In genomic region chr9:36961874-36962273, GRCm38 (mm10) we compare ENCODE assay signal across 22 mouse cellular contexts.
A peak's percentile ranks its signal among the peaks of the same experiment; 100 is the strongest.
DNase-seq lines count a peak whose midpoint lies in the region; ATAC-seq and TF ChIP-seq lines count a peak whose summit lies in the region.
"Had no signal": no experiment of that assay in that cellular context is flagged by ENCODE, and none has a peak within 500 bp of the region (broad histone marks: within the 10 kb centered on the region; RNA-seq: fewer than 3 reads in every experiment).

No protein-coding gene starts in this region.

- H3K4me3 ChIP-seq in heart, adult 2 months: no peak overlapping the region
- H3K4me3 ChIP-seq in heart, embryonic 10.5 days: no peak overlapping the region
- H3K4me3 ChIP-seq in layer of hippocampus, adult 2 months: no peak overlapping the region
- H3K4me3 ChIP-seq in midbrain, embryonic 16.5 days (ENCODE audit: low read depth, low read length): no peak overlapping the region
- no peak overlapping the region for H3K4me3 ChIP-seq in midbrain, embryonic 14.5 days (replicated peaks; ENCODE audit: low read depth, low read length)
- no peak overlapping the region for H3K4me3 ChIP-seq in stomach, postnatal 0 days (ENCODE audit: low read depth, low read length)
- H3K4me3 ChIP-seq: embryonic facial prominence, embryonic 15.5 days; hindbrain, embryonic 15.5 days; liver, embryonic 15.5 days; megakaryocyte, embryonic 14.5 days; neural tube, embryonic 13.5 days had no signal

- TF ChIP-seq EP300 in heart, adult 2 months (IDR thresholded peaks at IDR 0.05; ENCODE audit: insufficient read depth, low read depth, low read length): no peak
- TF ChIP-seq EP300 in stomach, postnatal 0 days (optimal IDR thresholded peaks at IDR 0.05): no peak

- peak; percentile 41 for TF ChIP-seq CTCF in heart, adult 2 months (IDR thresholded peaks at IDR 0.05)
- peak; percentile 53 for TF ChIP-seq CTCF in layer of hippocampus, adult 2 months (conservative IDR thresholded peaks at IDR 0.05)
- peak; percentile 42 for TF ChIP-seq CTCF in stomach, postnatal 0 days (IDR thresholded peaks at IDR 0.05; ENCODE audit: low read depth)

- H3K9me3 ChIP-seq in heart, embryonic 10.5 days: no peaks in the 10 kb centered on the region
- H3K9me3 ChIP-seq in midbrain, embryonic 16.5 days (replicated peaks; ENCODE audit: control insufficient read depth, low read length, poor library complexity, severe bottlenecking): no peaks in the 10 kb centered on the region
- no peaks in the 10 kb centered on the region for H3K9me3 ChIP-seq in midbrain, embryonic 14.5 days (ENCODE audit: control insufficient read depth, low read length)
- H3K9me3 ChIP-seq in stomach, postnatal 0 days (ENCODE audit: control insufficient read depth, low read length): no peaks in the 10 kb centered on the region
- H3K9me3 ChIP-seq: embryonic facial prominence, embryonic 15.5 days; hindbrain, embryonic 15.5 days; liver, embryonic 15.5 days; megakaryocyte, embryonic 14.5 days; neural tube, embryonic 13.5 days had no signal

- no peak overlapping the region for H3K4me2 ChIP-seq in midbrain, embryonic 16.5 days (ENCODE audit: low read length)
- H3K4me2 ChIP-seq in midbrain, embryonic 14.5 days (ENCODE audit: low read length): no peak overlapping the region
- H3K4me2 ChIP-seq in stomach, postnatal 0 days (replicated peaks; ENCODE audit: low read depth): no peak overlapping the region
- H3K4me2 ChIP-seq: embryonic facial prominence, embryonic 15.5 days; hindbrain, embryonic 15.5 days; liver, embryonic 15.5 days; neural tube, embryonic 13.5 days had no signal

- H3K79me2 ChIP-seq in heart, adult 2 months (replicated peaks; ENCODE audit: control insufficient read depth, insufficient read depth, low read length): no peaks in the 10 kb centered on the region

- intact Hi-C loops in heart, adult 2 months (cut with DNase I): loop anchor here (10.0 kb wide), 1 partner anchor 363 kb away; no protein-coding TSS in a partner anchor

- H3K4me1 ChIP-seq in heart, adult 2 months (ENCODE audit: control insufficient read depth, insufficient read depth, low read length): no peaks in the 10 kb centered on the region; the same call in 1 of the 2 replicates
- peaks cover 40% of the 10 kb centered on the region for H3K4me1 ChIP-seq in heart, embryonic 10.5 days
- peaks cover 4% of the 10 kb centered on the region; the same call in 1 of the 2 replicates for H3K4me1 ChIP-seq in midbrain, embryonic 16.5 days (ENCODE audit: control insufficient read depth, insufficient read depth, low read length)
- peaks cover 25% of the 10 kb centered on the region for H3K4me1 ChIP-seq in midbrain, embryonic 14.5 days (ENCODE audit: control insufficient read depth, insufficient read depth, low read length)
- H3K4me1 ChIP-seq in stomach, postnatal 0 days (replicated peaks; ENCODE audit: control insufficient read depth, insufficient read depth): no peaks in the 10 kb centered on the region
- H3K4me1 ChIP-seq: liver, embryonic 15.5 days; megakaryocyte, embryonic 14.5 days had no signal

- ATAC-seq in midbrain, embryonic 16.5 days: 0 out of 2 replicates have a peak, but pooled peaks have one; percentile 9
- ATAC-seq in midbrain, embryonic 14.5 days (ENCODE audit: low FRiP score, low TSS enrichment): no peak
- no peak for ATAC-seq in stomach, postnatal 0 days (ENCODE audit: low FRiP score, low TSS enrichment)

- H3K36me3 ChIP-seq in heart, adult 2 months (ENCODE audit: control insufficient read depth, insufficient read depth, low read length): no peaks in the 10 kb centered on the region; the same call in 1 of the 2 replicates
- H3K36me3 ChIP-seq in heart, embryonic 10.5 days: no peaks in the 10 kb centered on the region
- no peaks in the 10 kb centered on the region for H3K36me3 ChIP-seq in midbrain, embryonic 16.5 days (ENCODE audit: control insufficient read depth, insufficient read depth, low read length)
- no peaks in the 10 kb centered on the region for H3K36me3 ChIP-seq in midbrain, embryonic 14.5 days (ENCODE audit: control insufficient read depth, insufficient read depth, low read length)
- no peaks in the 10 kb centered on the region for H3K36me3 ChIP-seq in stomach, postnatal 0 days (ENCODE audit: control insufficient read depth, insufficient read depth, low read length)
- H3K36me3 ChIP-seq: embryonic facial prominence, embryonic 15.5 days; hindbrain, embryonic 15.5 days; liver, embryonic 15.5 days; neural tube, embryonic 13.5 days had no signal

- WGBS in heart, adult 2 months: 82% methylated on average over 1 of the region's 1 CpGs
- WGBS in heart, embryonic 10.5 days: 24% methylated on average over 1 of the region's 1 CpGs
- 36% methylated on average over 1 of the region's 1 CpGs for whole genome bisulfite sequencing in midbrain, embryonic 16.5 days
- WGBS in midbrain, embryonic 14.5 days: 44% methylated on average over 1 of the region's 1 CpGs
- 50% methylated on average over 1 of the region's 1 CpGs for WGBS in stomach, postnatal 0 days

- DNase-seq in heart, adult 2 months: no peak
- no peak for DNase-seq in heart, embryonic 10.5 days (ENCODE audit: low spot score)
- no peak for DNase-seq in layer of hippocampus, adult 2 months (ENCODE audit: low spot score in 2 of 2)
- DNase-seq in layer of hippocampus, postnatal 36 days: no peak
- no peak for DNase-seq in midbrain, embryonic 14.5 days
- no peak for DNase-seq in stomach, postnatal 0 days (ENCODE audit: low spot score)
- no peak for DNase-seq in adrenal gland, postnatal 14 days
- DNase-seq: adrenal gland, adult 2 months; cerebellum, postnatal 10 days; gastrocnemius, postnatal 10 days; heart, adult 18-20 months; kidney, adult 2 months; kidney, postnatal 14 days; lung, postnatal 14 days; spleen, adult 18-20 months; thymus, postnatal 36 days had no signal

- no peak for TF ChIP-seq POLR2A in heart, adult 2 months (IDR thresholded peaks at IDR 0.05; ENCODE audit: insufficient read depth, low read depth, low read length)

- H3K27ac ChIP-seq in heart, adult 2 months: peak overlapping the region; percentile 9; the same call in 1 of the 2 replicates
- H3K27ac ChIP-seq in heart, embryonic 10.5 days: no peak overlapping the region
- H3K27ac ChIP-seq in layer of hippocampus, adult 2 months: no peak overlapping the region
- no peak overlapping the region for H3K27ac ChIP-seq in midbrain, embryonic 16.5 days (ENCODE audit: low read length)
- H3K27ac ChIP-seq in midbrain, embryonic 14.5 days (replicated peaks; ENCODE audit: low read depth, low read length): no peak overlapping the region
- no peak overlapping the region for H3K27ac ChIP-seq in stomach, postnatal 0 days (replicated peaks)
- H3K27ac ChIP-seq: embryonic facial prominence, embryonic 15.5 days; hindbrain, embryonic 15.5 days; liver, embryonic 15.5 days had no signal

- H3K27me3 ChIP-seq in heart, adult 2 months (ENCODE audit: control insufficient read depth, insufficient read depth, low read length): no peaks in the 10 kb centered on the region
- 0 out of 2 replicates have a peak, but pooled peaks cover under 1% of the 10 kb centered on the region for H3K27me3 ChIP-seq in heart, embryonic 10.5 days (ENCODE audit: insufficient read depth, poor library complexity, severe bottlenecking)
- H3K27me3 ChIP-seq in midbrain, embryonic 16.5 days (ENCODE audit: control insufficient read depth, insufficient read depth, low read depth, low read length): no peaks in the 10 kb centered on the region
- no peaks in the 10 kb centered on the region for H3K27me3 ChIP-seq in midbrain, embryonic 14.5 days (ENCODE audit: control insufficient read depth, insufficient read depth, low read length)
- H3K27me3 ChIP-seq in stomach, postnatal 0 days (ENCODE audit: control insufficient read depth, insufficient read depth, low read length): no peaks in the 10 kb centered on the region
- H3K27me3 ChIP-seq: embryonic facial prominence, embryonic 15.5 days; hindbrain, embryonic 15.5 days; liver, embryonic 15.5 days; neural tube, embryonic 13.5 days had no signal

- no peak overlapping the region for H3K9ac ChIP-seq in heart, adult 2 months (ENCODE audit: low read depth, low read length)
- H3K9ac ChIP-seq in midbrain, embryonic 16.5 days (ENCODE audit: low read depth, low read length): no peak overlapping the region
- H3K9ac ChIP-seq in midbrain, embryonic 14.5 days (replicated peaks; ENCODE audit: low read length): no peak overlapping the region
- no peak overlapping the region for H3K9ac ChIP-seq in stomach, postnatal 0 days (ENCODE audit: low read length)
- H3K9ac ChIP-seq: embryonic facial prominence, embryonic 15.5 days; hindbrain, embryonic 15.5 days; liver, embryonic 15.5 days; neural tube, embryonic 13.5 days had no signal
